Mouse (Mus musculus): Measurements from ENCODE around the gene Gm28308. TPM values are rescaled to one million over a fixed set of nuclear protein-coding genes. Genes with fewer than 3 reads are reported as not detected.

Gene Gm28308
- total and polyA plus RNA-seq, 3 experiments, result not detected

DNA sequence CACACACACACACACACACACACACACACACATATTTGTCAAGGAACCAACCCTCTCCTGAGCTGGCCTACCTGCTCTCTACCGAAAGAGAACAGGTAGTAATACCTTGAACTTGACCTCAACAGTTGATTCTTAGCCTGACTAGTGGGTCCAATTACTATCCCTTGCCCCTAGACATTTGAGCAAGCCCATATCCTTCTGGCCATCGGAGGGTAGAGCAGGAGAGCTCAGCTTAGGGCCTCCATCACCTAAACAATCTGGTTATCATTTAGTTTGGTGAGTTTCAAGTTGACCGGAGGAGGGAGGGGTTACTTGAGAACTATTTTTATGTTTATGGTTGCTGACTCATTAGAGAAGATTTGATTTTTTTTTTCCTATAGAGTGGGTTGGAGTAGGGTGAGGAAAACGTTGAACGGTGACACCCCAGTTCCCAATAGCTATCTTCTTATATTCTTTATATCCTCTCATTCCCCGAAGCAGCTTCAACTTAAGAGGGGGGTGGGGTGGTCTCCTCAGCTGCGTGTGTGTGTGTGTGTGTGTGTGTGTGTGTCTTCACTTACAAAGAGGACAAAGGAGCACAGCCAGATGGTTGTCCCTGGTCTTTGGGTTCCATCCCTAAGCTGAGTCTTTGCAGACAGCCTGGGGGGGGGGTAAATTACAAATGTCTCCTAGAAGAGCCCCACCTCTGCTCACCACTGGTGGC lies 38.2 kb upstream of the Gm28308 start:
- Histone ChIP-seq H3K4me1 (ENCODE audit: control insufficient read depth in 1 of 2, insufficient read depth in 2 of 2) (no peaks in the 10 kb centered on the region), H3K9ac (ENCODE audit: insufficient read depth, low read depth) (no peak overlapping the region), H3K27me3 (replicated peaks) (no peaks in the 10 kb centered on the region), H3K79me2 (replicated peaks; ENCODE audit: control insufficient read depth, extremely low read depth, insufficient read depth, poor library complexity, severe bottlenecking) (no peaks in the 10 kb centered on the region), H3K36me3 (replicated peaks in 1 of 2; ENCODE audit: control insufficient read depth in 1 of 2, insufficient read depth in 1 of 2, low read length in 1 of 2) (no peaks in the 10 kb centered on the region), H3K27ac (ENCODE audit: insufficient read depth, low read depth) (no peak overlapping the region), H3K9me3 (replicated peaks; ENCODE audit: low read length) (peaks cover 21% of the 10 kb centered on the region), H3K4me3 (replicated peaks in 1 of 3; ENCODE audit: low read depth in 2 of 3, low read length in 2 of 3, poor library complexity in 1 of 3) (no peak overlapping the region), H3K4me2 (ENCODE audit: insufficient read depth, low read depth, poor library complexity, severe bottlenecking) (no peak overlapping the region)
- in situ Hi-C loops (cut with MboI; ENCODE audit: low pct_ligation_motif_present, low pct_unique_long_range_greater_than_20kb, low sequenced_read_pairs), result loop anchor here (25.0 kb wide), 1 partner anchor 661 kb away; no protein-coding TSS in a partner anchor
- TF ChIP-seq MAFK (IDR thresholded peaks at IDR 0.05; ENCODE audit: insufficient replicate concordance, low read length) (no peak), CHD2 (IDR thresholded peaks at IDR 0.05; ENCODE audit: low read length) (no peak), PAX5 (IDR thresholded peaks at IDR 0.05; ENCODE audit: low read length) (no peak), TCF12 (IDR thresholded peaks at IDR 0.05; ENCODE audit: low read depth, low read length) (no peak), NRF1 (IDR thresholded peaks at IDR 0.05; ENCODE audit: low read depth, low read length) (no peak), MEF2A (IDR thresholded peaks at IDR 0.05; ENCODE audit: borderline replicate concordance, low read depth, low read length) (no peak), MAZ (IDR thresholded peaks at IDR 0.05; ENCODE audit: low read depth, low read length) (no peak), GABPA (IDR thresholded peaks at IDR 0.05; ENCODE audit: insufficient replicate concordance, low read depth, low read length) (no peak)
- dilution Hi-C loops (cut with MboI; ENCODE audit: extremely low pct_ligation_motif_present, extremely low pct_unique_long_range_greater_than_20kb, low sequenced_read_pairs), result no loop called here
- no peak for DNase-seq (ENCODE audit: extremely low read depth)

DNA sequence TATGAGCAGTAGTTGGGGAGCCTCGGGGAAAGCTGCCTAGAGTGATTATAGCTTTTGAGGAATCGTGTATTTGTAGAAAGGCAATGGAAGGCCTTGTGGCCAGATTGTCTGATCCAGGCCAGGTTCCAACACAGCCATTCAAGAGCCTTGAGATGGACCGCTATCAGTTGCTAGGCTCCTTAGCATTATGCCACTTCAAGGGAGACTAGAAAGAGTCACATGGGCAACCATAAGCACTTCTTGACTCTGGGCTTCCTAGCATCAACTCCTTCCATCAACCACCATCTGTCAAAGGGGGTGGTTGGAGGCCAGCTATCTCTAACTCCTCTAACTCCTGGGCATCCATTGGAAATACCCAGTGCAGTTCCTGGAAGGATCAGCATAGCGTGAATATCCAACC lies 36.7 kb upstream of the Gm28308 start:
- peaks cover 26% of the 10 kb centered on the region for H3K9me3 ChIP-seq (replicated peaks; ENCODE audit: low read length)
- no peak overlapping the region for H3K4me3 ChIP-seq (replicated peaks in 1 of 3; ENCODE audit: low read depth in 2 of 3, low read length in 2 of 3, poor library complexity in 1 of 3)
- dilution Hi-C loops (cut with MboI; ENCODE audit: extremely low pct_ligation_motif_present, extremely low pct_unique_long_range_greater_than_20kb, low sequenced_read_pairs) (no loop called here), in situ Hi-C loops (cut with MboI; ENCODE audit: low pct_ligation_motif_present, low pct_unique_long_range_greater_than_20kb, low sequenced_read_pairs) (loop anchor here (25.0 kb wide), 1 partner anchor 662 kb away; no protein-coding TSS in a partner anchor)
- H3K4me2 ChIP-seq (ENCODE audit: insufficient read depth, low read depth, poor library complexity, severe bottlenecking), result no peak overlapping the region
- no peak overlapping the region for H3K9ac ChIP-seq (ENCODE audit: insufficient read depth, low read depth)
- H3K79me2 ChIP-seq (replicated peaks; ENCODE audit: control insufficient read depth, extremely low read depth, insufficient read depth, poor library complexity, severe bottlenecking), result no peaks in the 10 kb centered on the region
- H3K27ac ChIP-seq (ENCODE audit: insufficient read depth, low read depth), result no peak overlapping the region
- no peaks in the 10 kb centered on the region for H3K27me3 ChIP-seq (replicated peaks)
- no peaks in the 10 kb centered on the region for H3K4me1 ChIP-seq (ENCODE audit: control insufficient read depth in 1 of 2, insufficient read depth in 2 of 2)
- TF ChIP-seq JUN (IDR thresholded peaks at IDR 0.05; ENCODE audit: insufficient read depth, low read depth, low read length), result no peak
- no peak for TF ChIP-seq UBTF (IDR thresholded peaks at IDR 0.05; ENCODE audit: low read depth, low read length)
- no peak for TF ChIP-seq MXI1 (IDR thresholded peaks at IDR 0.05; ENCODE audit: low read depth, low read length)
- no peak for TF ChIP-seq RAD21 (IDR thresholded peaks at IDR 0.05; ENCODE audit: low read depth, low read length)
- TF ChIP-seq SIN3A (IDR thresholded peaks at IDR 0.05; ENCODE audit: low read length), result no peak
- TF ChIP-seq TBP (conservative IDR thresholded peaks at IDR 0.05; ENCODE audit: low read depth, low read length), result no peak
- TF ChIP-seq ELF1 (IDR thresholded peaks at IDR 0.05; ENCODE audit: low read depth, low read length), result no peak
- TF ChIP-seq KAT2A (IDR thresholded peaks at IDR 0.05; ENCODE audit: insufficient replicate concordance, low read length), result no peak
- TF ChIP-seq ETS1 (conservative IDR thresholded peaks at IDR 0.05; ENCODE audit: low read depth, low read length), result no peak
- no peak for TF ChIP-seq ZMIZ1 (IDR thresholded peaks at IDR 0.05; ENCODE audit: low read depth, low read length)
- no peak for TF ChIP-seq MAFK (IDR thresholded peaks at IDR 0.05; ENCODE audit: insufficient replicate concordance, low read length)
- no peak for TF ChIP-seq SMC3 (IDR thresholded peaks at IDR 0.05; ENCODE audit: low read depth, low read length)
- TF ChIP-seq CTCF (conservative IDR thresholded peaks at IDR 0.05 in 1 of 2, IDR thresholded peaks at IDR 0.05 in 1 of 2; ENCODE audit: low read depth in 2 of 2, low read length in 2 of 2), result no peak
- H3K36me3 ChIP-seq (replicated peaks in 1 of 2; ENCODE audit: control insufficient read depth in 1 of 2, insufficient read depth in 1 of 2, low read length in 1 of 2), result no peaks in the 10 kb centered on the region
- no peak for DNase-seq (ENCODE audit: extremely low read depth)
